Comparison of ENCODE assay signal across 11 mouse cellular contexts in the genomic region with DNA sequence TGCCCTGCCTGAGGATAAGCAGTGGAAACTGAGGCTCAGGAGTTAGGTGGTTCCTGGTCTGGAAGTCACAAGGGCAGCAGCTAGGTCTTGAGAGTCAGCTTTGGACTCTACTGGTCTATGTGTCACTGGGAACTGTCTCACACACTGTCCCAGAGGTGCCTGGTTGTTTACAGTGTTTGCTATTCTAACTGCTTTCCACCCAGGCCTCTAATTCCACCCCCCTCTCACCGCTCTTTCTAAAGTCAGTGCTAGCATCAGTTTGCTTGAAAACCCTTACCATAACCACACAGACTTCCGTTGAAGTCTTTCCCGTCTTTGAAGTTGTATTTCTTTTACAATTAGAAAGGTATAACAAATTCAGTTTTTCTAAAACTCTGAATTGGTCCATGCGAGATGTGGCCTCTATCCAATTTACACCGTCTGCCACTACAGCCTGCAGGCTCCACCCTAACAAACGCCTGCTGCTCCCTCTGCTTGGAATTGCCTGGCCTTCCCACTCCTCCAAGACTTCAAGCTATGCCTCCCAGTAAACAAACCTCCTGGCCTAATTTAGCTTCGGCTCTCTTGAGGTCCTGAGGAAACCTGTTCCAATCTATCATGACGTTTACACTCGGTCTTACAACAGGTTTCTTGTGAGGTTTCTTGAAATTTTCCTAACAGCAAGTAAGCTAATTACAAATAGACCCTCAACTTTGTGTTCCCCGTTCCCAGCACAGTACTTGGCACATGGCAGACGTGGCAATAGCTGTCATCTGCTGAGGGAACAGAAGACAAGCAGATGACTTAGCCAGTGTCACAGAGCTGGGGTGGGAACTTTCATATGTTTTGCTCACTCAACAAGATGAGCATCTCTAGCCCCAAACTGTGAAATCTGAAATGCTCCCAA.
A peak's percentile ranks its signal among the peaks of the same experiment; 100 is the strongest.
DNase-seq lines count a peak whose midpoint lies in the region; ATAC-seq lines count a peak whose summit lies in the region.
"Had no signal": no experiment of that assay in that cellular context is flagged by ENCODE, and none has a peak within 500 bp of the region (broad histone marks: within the 10 kb centered on the region; RNA-seq: fewer than 3 reads in every experiment).

No protein-coding gene starts in this region.

- no peak for ATAC-seq in granulocyte monocyte progenitor cell, adult 5-6 weeks (replicated peaks; ENCODE audit: poor library complexity, severe bottlenecking)

- peak; percentile 70 for DNase-seq in CD4-positive helper T cell, adult 2 months (ENCODE audit: low read depth, low spot score)
- DNase-seq in CD8-positive naive resting alpha-beta T cell, adult 2 months (ENCODE audit: low read depth in 2 of 2, low spot score in 2 of 2): peak; percentile 19 to 55
- DNase-seq in cerebellum, postnatal 25 days: peak; percentile 64 to 75
- DNase-seq in left cerebral cortex, postnatal 4 days: peak; percentile 55
- no peak for DNase-seq in urinary bladder, postnatal 10 days (ENCODE audit: low spot score)
- DNase-seq in embryo, embryonic 10.5 days (ENCODE audit: low spot score): no peak
- DNase-seq: adrenal gland, postnatal 36 days; gastrocnemius, postnatal 25 days; kidney, postnatal 10 days; liver had no signal

- intact Hi-C loops in left cerebral cortex, postnatal 4 days (cut with DNase I): no loop called here

Comparison
In these comparisons a context has a peak if more than half of its experiments do, and no peak if none do; other contexts are left out.
1. DNase-seq: peak in CD4-positive helper T cell, adult 2 months (single experiment), CD8-positive naive resting alpha-beta T cell, adult 2 months (2 of 2), cerebellum, postnatal 25 days (2 of 2) and left cerebral cortex, postnatal 4 days (single experiment); none in urinary bladder, postnatal 10 days (single experiment) and embryo, embryonic 10.5 days (single experiment).